Mouse (Mus musculus) stomach, embryonic 15.5 days (tissue): ENCODE measurements at regions not wholly inside any gene's neighbourhood (a gene's known extent, or its start where the extent isn't known, plus 50 kb on each side); places are given as distances from the start of the nearest gene placed in this dataset.
"Not testable (repeated sequence)": the region's sequence is repeated elsewhere in the genome, so short reads cannot be mapped to it uniquely, and the experiment has no call there.

Experiments
- ATAC-seq: fragments of 200-750 bp; cut with Nextera tagmentation; 2 replicates; pipeline ENCODE4 v1.8.0; 2017; ENCODE audit warnings: low read depth, moderate number of reproducible peaks, moderate TSS enrichment; ENCODE audit not compliant: insufficient read depth, low FRiP score
- H3K27ac ChIP-seq: fragments of 300-500 bp; sonication (generic); 2 replicates; pipeline ENCODE4 v1.5.1; 2015; ENCODE audit warnings: mild to moderate bottlenecking, inconsistent platforms
- H3K27me3 ChIP-seq: fragments of 300-500 bp; sonication (generic); replicated peaks from 2 replicates; pipeline ENCODE4 v1.6.1; 2015; ENCODE audit warnings: inconsistent platforms
- H3K36me3 ChIP-seq: fragments of 300-500 bp; sonication (generic); 2 replicates; pipeline ENCODE4 v1.6.1; 2015; ENCODE audit warnings: inconsistent platforms
- H3K4me1 ChIP-seq: fragments of 300-500 bp; sonication (generic); 2 replicates; pipeline ENCODE4 v1.6.1; 2015; ENCODE audit warnings: inconsistent platforms
- H3K4me2 ChIP-seq: fragments of 300-500 bp; sonication (generic); 2 replicates; pipeline ENCODE4 v1.6.1; 2015; ENCODE audit warnings: mild to moderate bottlenecking, inconsistent platforms
- H3K4me3 ChIP-seq: fragments of 300-500 bp; sonication (generic); replicated peaks from 2 replicates; pipeline ENCODE4 v1.5.1; 2015; ENCODE audit warnings: inconsistent platforms
- H3K9ac ChIP-seq: fragments of 300-500 bp; sonication (generic); 2 replicates; pipeline ENCODE4 v1.6.1; 2015; ENCODE audit warnings: inconsistent platforms
- H3K9me3 ChIP-seq: fragments of 300-500 bp; sonication (generic); 2 replicates; pipeline ENCODE4 v1.6.1; 2016; ENCODE audit warnings: inconsistent platforms
- WGBS: fragments of 180-500 bp; shearing (Covaris S2); methylation state at CpG from one replicate; pipeline ENCODE4 v1.1.7; 2015; 5-methylcytosine and 5-hydroxymethylcytosine counted together

DNA sequence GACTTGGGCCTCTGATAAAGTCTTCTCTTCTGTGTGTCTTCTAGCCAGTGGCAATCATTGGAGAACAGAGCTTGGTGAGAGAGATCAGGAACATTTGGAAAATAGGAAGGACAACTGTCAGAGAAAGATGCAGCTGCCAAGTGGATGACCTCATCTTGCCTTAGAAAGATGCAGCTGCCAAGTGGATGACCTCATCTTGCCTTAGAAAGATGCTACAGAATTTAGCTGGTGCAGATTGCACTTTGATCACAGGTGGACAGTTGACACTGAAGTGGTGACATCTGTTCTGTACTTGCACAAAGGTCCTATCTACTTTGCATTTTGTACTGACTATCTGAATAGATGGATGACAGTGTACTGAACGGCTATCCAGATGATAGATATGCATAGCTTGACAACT, 163.1 kb downstream of the Ube2e3 start:
- H3K4me1 ChIP-seq, result no peaks in the 10 kb centered on the region
- H3K27me3 ChIP-seq, result no peaks in the 10 kb centered on the region
- no peak overlapping the region for H3K9ac ChIP-seq
- 54% methylated on average over 1 of the region's 1 CpGs for WGBS
- no peak overlapping the region for H3K27ac ChIP-seq
- no peaks in the 10 kb centered on the region for H3K9me3 ChIP-seq
- ATAC-seq, result no peak
- H3K36me3 ChIP-seq, result no peaks in the 10 kb centered on the region
- H3K4me2 ChIP-seq, result no peak overlapping the region
- no peak overlapping the region for H3K4me3 ChIP-seq

DNA sequence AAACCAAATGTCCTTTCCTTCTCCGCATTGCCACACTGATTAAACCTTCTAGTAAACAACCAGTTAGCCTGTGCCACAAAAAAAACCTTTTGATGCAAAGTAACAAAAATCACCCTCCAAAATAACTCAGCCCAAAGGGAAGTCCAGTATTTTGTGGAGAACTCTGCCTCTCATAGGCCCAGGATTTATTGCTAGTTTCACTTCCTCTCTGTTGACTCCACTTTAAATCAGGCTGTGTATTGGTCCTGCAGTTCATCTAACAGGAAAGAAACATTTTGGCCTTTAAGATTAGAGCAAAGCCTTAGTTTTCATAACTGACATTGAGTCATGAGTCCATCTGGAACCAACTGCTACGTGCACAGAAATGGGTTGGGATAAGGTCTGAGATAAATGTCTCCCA, 168.4 kb downstream of the Ube2e3 start:
- Histone ChIP-seq H3K9ac (no peak overlapping the region), H3K36me3 (no peaks in the 10 kb centered on the region), H3K4me3 (no peak overlapping the region), H3K4me1 (no peaks in the 10 kb centered on the region), H3K4me2 (no peak overlapping the region), H3K27ac (no peak overlapping the region), H3K9me3 (no peaks in the 10 kb centered on the region), H3K27me3 (no peaks in the 10 kb centered on the region)
- no peak for ATAC-seq
- 55% methylated on average over 2 of the region's 2 CpGs for WGBS

DNA sequence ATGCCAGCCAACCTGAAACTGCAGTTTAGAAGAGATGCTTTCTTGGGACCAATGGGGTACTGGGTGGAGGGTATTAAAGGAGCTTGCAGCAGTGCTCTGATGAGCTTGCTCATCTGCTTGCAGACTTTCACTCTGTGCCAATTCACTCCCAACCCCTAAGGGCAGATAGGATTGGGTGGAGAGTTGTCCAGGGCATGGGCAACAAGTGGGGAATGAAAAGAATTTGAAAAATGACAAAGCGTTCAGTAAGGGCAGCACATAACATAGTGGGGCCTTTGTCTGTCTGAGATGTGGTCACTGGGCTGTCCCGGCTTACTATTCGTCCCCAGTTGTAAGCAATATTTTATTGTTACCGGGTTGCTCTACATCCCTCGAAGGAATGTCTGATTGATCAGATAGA, 170.7 kb downstream of the Ube2e3 start:
- H3K27ac ChIP-seq, result no peak overlapping the region
- no peaks in the 10 kb centered on the region for H3K36me3 ChIP-seq
- H3K27me3 ChIP-seq, result no peaks in the 10 kb centered on the region
- H3K9ac ChIP-seq, result no peak overlapping the region
- H3K4me3 ChIP-seq, result no peak overlapping the region
- no peak overlapping the region for H3K4me2 ChIP-seq
- 75% methylated on average over 5 of the region's 5 CpGs for whole genome bisulfite sequencing
- H3K4me1 ChIP-seq, result no peaks in the 10 kb centered on the region
- H3K9me3 ChIP-seq, result no peaks in the 10 kb centered on the region
- ATAC-seq, result no peak

DNA sequence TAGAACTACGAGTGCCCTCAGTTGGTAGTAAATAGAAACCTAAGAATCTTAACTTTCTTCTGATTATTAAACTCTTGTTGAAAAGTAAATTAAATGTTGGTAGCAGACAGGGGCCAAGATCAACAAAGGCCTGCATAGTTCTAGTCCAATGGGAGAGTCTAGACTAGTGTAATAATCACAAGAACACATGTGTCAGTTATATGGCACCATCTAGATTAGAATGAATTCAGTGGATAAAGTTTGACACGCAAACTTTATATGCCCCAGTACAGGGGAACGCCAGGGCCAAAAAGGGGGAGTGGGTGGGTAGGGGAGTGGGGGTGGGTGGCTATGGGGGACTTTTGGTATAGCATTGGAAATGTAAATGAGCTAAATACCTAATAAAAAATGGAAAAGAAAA, 176.9 kb downstream of the Ube2e3 start:
- H3K9ac ChIP-seq, H3K27ac ChIP-seq, H3K4me1 ChIP-seq, H3K36me3 ChIP-seq, ATAC-seq, H3K4me3 ChIP-seq, H3K9me3 ChIP-seq, H3K27me3 ChIP-seq, H3K4me2 ChIP-seq: not testable (repeated sequence)
- 85% methylated on average over 3 of the region's 3 CpGs for WGBS

DNA sequence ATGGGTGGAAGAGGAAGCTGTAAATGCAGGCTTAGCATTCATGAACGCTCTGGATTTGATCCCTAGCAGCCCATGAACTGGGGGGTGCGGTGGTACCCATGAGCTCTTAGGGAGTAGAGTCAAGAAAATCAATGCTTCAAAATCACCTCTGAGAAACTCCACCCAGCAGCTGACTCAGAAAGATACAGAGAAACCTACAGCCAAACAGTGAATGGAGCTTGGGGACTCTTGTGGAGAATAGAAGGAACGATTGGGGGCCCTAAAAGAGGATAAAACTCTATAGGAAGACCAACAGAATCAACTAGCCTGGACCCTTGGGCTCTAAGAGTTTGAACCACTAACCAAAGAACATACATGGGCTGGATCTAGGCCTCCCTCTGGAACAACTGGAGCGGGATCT, 177.6 kb downstream of the Ube2e3 start:
- Histone ChIP-seq H3K36me3 (no peaks in the 10 kb centered on the region), H3K4me2 (no peak overlapping the region), H3K9me3 (no peaks in the 10 kb centered on the region), H3K4me1 (no peaks in the 10 kb centered on the region), H3K4me3 (no peak overlapping the region), H3K27ac (no peak overlapping the region), H3K27me3 (no peaks in the 10 kb centered on the region), H3K9ac (no peak overlapping the region)
- 80% methylated on average over 4 of the region's 4 CpGs for WGBS
- no peak for ATAC-seq

DNA sequence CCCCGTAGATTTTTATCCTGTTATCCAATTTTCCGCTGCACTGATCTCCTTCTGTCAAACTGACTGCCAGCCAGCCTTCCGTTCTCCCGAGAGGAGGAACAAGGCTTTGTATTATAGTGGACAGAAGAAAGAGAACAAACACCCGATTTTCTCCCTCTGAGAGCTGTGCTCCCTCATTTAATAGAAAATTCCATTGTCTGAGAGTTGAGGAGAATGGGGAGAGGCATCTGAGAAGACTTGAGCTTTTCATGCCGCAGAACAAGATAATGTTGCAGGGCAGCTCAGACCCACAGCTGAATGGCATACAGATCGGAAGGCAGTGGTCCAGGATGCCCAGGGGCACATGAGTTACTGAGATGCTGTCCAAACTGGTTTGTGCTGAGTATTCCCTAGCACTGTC, 180.1 kb downstream of the Ube2e3 start:
- no peaks in the 10 kb centered on the region for H3K27me3 ChIP-seq
- no peak for ATAC-seq
- H3K4me1 ChIP-seq, result no peaks in the 10 kb centered on the region
- no peak overlapping the region for H3K4me2 ChIP-seq
- H3K9ac ChIP-seq, result no peak overlapping the region
- H3K36me3 ChIP-seq, result no peaks in the 10 kb centered on the region
- WGBS, result 64% methylated on average over 7 of the region's 7 CpGs
- no peak overlapping the region for H3K27ac ChIP-seq
- H3K4me3 ChIP-seq, result no peak overlapping the region
- H3K9me3 ChIP-seq, result no peaks in the 10 kb centered on the region

DNA sequence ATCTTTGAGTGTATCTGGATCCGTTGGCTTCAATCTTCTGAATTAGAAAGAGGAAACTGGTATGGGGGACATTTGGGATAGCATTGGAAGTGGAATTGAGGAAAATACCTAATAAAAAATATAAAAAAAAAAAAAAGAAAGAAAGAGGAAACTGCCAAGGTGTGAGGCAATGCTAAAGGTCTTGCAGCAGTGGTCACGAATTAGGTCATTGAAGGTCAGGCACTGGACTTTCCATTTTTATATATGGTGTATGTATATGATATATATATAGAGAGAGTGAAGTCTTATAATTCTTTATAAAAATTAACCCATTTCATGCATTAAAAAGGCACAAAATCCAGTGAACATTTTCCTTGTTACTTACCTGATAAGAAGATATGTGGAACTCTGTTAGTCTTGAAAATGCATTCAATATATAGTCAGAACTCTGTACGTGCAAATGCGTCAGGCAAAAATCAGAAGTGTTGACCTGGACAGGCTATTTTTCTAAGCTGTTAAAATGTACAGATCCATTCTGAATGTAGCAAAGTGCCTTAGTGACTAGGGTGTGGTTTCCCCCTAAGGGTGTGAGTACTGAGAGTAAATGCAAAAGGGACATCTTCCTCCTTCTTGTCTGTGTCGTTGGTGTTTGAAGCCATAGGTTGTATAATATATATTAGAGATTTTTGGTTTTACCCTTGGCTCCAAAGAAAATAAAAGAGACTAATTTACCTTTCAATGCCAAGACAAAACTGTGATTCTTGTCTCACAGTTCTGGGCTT, 181.0 kb downstream of the Ube2e3 start:
- no peak overlapping the region for H3K27ac ChIP-seq

DNA sequence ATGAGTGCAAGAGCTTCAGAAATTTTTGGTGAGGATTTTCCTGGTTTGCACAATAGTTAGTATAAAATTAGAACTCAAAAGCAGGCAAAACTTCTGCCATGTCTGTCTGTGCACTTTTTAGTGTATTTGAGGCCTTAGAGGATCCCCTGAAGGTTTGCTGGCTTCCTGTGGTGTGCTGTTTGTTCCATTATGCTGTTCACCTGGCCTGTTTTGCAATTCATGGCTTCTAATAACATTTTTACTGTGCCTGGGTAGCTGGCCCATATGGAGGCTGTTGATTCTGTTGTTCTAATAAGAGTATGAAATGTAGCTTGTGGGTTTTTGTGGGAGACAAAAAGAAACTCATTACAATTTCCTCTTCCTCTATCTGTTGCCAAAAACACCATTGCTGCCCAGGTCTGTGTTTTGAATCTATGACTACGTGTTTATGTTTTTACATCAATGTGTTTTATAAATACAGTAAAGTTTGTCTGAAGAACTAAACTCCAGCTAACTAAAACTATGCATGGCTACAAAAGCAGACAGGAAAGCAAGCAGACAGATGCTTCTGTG, 182.6 kb downstream of the Ube2e3 start:
- 69% methylated on average over 1 of the region's 1 CpGs for WGBS
- ATAC-seq, result no peak
- H3K4me2 ChIP-seq, result no peak overlapping the region

More for the DNA sequence above, 181.0 kb downstream of the Ube2e3 start:
- H3K9ac ChIP-seq, result no peak overlapping the region
- no peak overlapping the region for H3K4me2 ChIP-seq
- 84% methylated on average over 5 of the region's 5 CpGs for WGBS
- H3K4me1 ChIP-seq, result no peaks in the 10 kb centered on the region
- H3K9me3 ChIP-seq, result no peaks in the 10 kb centered on the region
- no peaks in the 10 kb centered on the region for H3K27me3 ChIP-seq
- no peaks in the 10 kb centered on the region for H3K36me3 ChIP-seq
- H3K4me3 ChIP-seq, result no peak overlapping the region
- ATAC-seq, result no peak

DNA sequence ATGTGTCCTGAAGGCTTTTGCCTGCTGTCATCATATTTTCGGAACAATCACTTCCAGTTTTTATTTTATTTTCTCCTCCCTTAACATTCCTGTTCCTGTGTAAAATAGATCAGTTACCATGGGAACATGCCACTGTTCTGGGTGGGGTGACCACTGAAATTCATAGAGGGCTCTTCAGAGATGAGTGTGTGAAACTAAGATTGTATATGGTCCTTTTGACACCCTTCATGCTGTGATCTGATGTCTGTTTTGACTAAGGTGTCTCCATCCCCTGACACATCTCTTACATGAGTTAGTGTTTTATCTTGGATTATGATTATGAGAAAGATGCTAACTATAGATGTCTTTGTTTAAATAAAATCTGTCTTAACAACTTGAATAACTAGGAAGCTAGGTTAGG, 184.3 kb downstream of the Ube2e3 start:
- no peak for ATAC-seq
- Histone ChIP-seq H3K4me3 (no peak overlapping the region), H3K36me3 (no peaks in the 10 kb centered on the region), H3K4me1 (no peaks in the 10 kb centered on the region), H3K4me2 (no peak overlapping the region), H3K9ac (no peak overlapping the region), H3K27ac (no peak overlapping the region), H3K27me3 (no peaks in the 10 kb centered on the region), H3K9me3 (no peaks in the 10 kb centered on the region)
- 85% methylated on average over 1 of the region's 1 CpGs for WGBS

More for the DNA sequence above, 182.6 kb downstream of the Ube2e3 start:
- H3K27ac ChIP-seq, result no peak overlapping the region
- no peak overlapping the region for H3K4me3 ChIP-seq
- H3K36me3 ChIP-seq, result no peaks in the 10 kb centered on the region
- H3K9ac ChIP-seq, result no peak overlapping the region
- no peaks in the 10 kb centered on the region for H3K9me3 ChIP-seq
- H3K27me3 ChIP-seq, result no peaks in the 10 kb centered on the region
- no peaks in the 10 kb centered on the region for H3K4me1 ChIP-seq

DNA sequence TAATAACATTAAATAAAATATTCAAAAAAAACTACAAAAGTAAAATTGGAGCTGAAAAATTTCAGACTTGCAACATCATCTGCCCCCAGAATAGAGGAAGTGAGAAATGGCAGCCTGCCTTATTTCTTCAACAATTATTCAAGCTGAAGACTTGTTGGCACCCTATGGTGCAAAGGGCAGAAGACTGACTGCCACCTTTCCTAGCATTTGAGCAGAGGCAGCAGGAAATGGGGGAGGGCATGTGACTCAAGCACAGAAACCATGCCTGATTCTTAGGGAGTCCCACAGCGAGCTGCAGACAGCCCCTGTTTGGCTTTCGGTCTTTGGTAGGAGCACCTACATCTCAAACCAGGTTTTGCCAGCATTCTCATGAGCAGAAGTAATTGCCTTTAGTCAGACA, 188.2 kb downstream of the Ube2e3 start:
- Histone ChIP-seq H3K36me3 (no peaks in the 10 kb centered on the region), H3K4me1 (no peaks in the 10 kb centered on the region), H3K9me3 (no peaks in the 10 kb centered on the region), H3K27ac (no peak overlapping the region), H3K27me3 (no peaks in the 10 kb centered on the region), H3K4me3 (no peak overlapping the region), H3K4me2 (no peak overlapping the region), H3K9ac (no peak overlapping the region)
- no peak for ATAC-seq
- 72% methylated on average over 2 of the region's 2 CpGs for WGBS

DNA sequence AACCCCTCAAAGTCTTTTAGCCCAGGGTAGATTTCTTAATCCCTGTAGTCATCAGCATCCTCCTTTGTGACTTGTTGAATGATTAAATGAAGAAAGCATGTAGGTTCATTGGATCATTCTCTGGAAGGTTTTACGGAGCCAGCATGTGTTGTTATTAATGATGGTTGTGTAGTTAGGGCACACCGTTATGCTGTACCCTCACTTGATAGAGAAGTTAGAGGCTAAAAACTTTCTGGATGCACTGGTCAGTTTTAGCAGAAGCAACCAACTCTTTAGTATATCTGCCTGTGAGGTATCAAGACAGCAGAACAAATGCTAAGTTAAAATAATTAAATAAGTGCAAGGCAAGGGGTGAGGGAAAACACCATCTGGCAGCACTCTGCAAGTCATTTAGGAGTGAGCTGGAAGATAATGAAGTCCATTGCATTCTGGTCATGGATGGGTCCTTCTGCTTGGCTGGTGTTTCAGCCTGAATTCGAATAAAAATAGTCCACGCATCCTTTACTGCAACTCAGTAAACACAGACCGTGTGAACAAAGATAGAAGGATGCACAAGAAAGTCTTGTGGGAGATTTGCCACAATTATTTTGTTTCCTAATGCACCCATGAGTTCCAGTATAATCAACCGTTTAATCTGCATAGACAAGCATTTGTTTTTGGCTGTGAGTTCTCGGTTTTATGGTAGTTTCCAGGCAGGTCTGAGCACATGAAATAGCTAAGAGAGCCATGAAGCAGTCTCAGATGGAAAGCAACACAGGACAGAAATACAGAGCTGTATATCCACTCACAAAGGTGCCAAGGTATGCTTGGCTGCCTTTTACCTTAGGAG, 191.4 kb downstream of the Ube2e3 start:
- Histone ChIP-seq H3K4me3 (no peak overlapping the region), H3K36me3 (no peaks in the 10 kb centered on the region), H3K4me2 (no peak overlapping the region), H3K9ac (no peak overlapping the region), H3K27me3 (no peaks in the 10 kb centered on the region), H3K9me3 (no peaks in the 10 kb centered on the region), H3K4me1 (no peaks in the 10 kb centered on the region), H3K27ac (no peak overlapping the region)
- ATAC-seq, result no peak
- WGBS, result 85% methylated on average over 7 of the region's 7 CpGs

DNA sequence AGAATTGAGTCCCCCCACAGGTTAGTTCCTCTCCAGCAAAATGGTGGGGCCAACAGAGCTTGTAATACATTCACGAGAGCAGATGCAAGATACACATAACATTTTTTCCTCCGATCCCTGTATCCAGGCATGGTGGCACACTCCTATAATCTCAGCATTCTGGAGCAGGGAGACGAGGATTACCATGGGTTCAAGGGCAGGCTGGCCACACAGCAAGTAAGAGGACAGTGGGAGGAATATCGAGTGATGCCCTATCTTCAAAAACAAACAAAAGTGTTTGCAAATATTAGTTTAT, 192.0 kb downstream of the Ube2e3 start:
- Histone ChIP-seq H3K9me3 (no peaks in the 10 kb centered on the region), H3K4me2 (no peak overlapping the region), H3K9ac (no peak overlapping the region), H3K4me3 (no peak overlapping the region), H3K4me1 (no peaks in the 10 kb centered on the region), H3K27ac (no peak overlapping the region), H3K27me3 (no peaks in the 10 kb centered on the region), H3K36me3 (no peaks in the 10 kb centered on the region)
- 81% methylated on average over 4 of the region's 4 CpGs for WGBS
- no peak for ATAC-seq
